Mouse (Mus musculus) right cerebral cortex, postnatal 14 days (tissue): ENCODE data around the gene Skp2.

Experiments used
- DNase-seq: peaks from one replicate; pipeline ENCODE4 v3.0.0; 2022

The Skp2 gene

GRCm38 (mm10) chr15:9074139-9074538 is 81.1 kb downstream of the Skp2 start:
- DNase-seq: no peak

- no peak for DNase-seq
Observed at GRCm38 (mm10) chr15:9073684-9074083, 81.5 kb downstream of the Skp2 start.

- DNase-seq: no peak
Observed at GRCm38 (mm10) chr15:9073067-9073608, 82.1 kb downstream of the Skp2 start.

DNA sequence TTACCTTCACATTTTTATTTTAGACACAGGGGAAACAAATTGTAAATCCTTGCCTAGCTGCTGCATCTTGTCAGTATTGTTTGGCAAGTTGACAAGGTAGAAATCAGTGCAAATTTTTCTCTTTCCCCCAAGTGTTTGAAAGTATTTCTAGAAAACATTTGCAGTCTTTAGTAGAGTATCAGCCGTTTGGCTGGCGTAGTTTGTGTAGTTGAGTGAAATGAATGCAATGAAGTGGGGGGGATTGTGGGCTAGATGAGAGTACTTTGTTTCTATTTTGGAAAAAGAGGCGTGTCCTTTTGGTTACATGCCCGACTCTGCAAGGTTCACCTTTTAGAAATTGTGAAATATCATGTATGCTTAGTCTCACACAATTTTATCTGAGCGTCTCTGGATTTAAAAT is 82.6 kb downstream of the Skp2 start:
- no peak for DNase-seq

GRCm38 (mm10) chr15:9071556-9072544 is 83.4 kb downstream of the Skp2 start:
- DNase-seq: peak; percentile 38

DNA sequence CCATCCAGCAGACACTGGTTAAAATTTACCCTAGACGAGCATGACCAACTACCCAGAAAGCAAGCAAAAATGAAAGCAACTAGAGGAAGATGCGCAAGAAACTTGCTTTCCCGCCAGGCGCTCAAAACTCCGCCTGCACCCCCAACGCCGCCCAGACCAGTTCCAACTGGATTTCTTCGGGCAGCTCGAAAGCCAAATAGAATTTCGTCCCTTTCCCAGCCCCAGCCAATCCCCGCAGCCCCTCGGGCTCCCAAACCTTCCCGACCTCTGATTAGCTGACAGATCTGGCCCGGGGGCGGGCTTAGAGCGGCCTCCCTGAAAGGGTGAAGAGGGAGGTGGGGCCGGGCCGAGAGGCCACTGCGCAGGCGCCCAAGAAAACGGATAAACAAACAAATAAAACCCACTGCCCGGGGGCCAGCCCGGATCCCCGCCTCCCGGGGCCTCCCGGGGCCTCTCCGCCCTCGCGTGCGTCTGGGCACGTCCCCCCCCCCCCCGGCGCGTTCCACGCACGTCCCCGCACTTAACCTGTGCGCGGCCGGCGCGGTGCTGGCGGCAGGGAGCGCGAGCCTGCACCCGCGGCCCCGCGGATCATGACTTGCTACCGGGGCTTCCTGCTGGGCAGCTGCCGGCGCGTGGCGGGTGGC is 84.2 kb downstream of the Skp2 start, which contains the start of gene Nadk2:
Nadk2 (plus strand) TSS at position 349 of the 644 bp plus-strand sequence.
- peak; percentile 97 for DNase-seq

DNA sequence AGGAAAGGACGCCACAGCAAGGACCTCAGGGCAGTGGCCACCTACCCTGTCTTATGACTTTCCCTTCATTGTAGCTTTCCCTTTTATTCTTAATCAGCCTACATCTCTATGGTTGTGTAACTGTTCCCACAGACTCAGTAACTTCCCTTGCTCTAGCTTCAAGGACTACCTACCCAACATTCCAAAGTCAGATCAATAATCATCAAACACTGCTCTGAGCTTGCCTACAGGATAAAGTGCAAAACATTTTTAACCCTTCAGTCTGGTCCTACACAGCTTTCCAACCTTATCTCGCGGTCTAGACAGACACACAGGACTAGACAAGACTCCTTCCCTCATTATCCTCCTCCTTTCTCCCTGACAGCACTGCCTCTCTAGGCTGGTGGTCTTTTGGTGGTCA is 84.9 kb downstream of the Skp2 start:
- no peak for DNase-seq

GRCm38 (mm10) chr15:9068881-9069280 is 86.3 kb downstream of the Skp2 start:
- DNase-seq: no peak
